ENCODE assay signal across 13 mouse cellular contexts in the genomic region with DNA sequence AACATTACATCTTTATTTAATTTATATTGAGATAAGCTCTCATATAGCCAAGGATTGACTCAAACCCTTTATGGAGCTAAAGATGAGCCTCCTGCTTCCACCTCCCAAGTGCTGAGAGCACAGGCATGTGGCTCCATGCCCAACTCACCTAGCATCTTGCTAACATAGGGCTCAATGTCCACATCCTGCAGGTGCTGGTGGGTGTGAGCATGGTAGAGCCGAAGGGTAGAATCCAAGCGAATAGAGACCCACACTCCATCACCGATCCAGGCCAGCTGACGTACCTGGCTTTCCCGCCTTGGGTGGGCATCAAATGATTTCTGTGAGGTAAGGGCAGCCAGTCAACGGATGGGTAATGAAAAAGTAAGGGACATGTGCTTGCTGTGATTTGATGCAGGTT.
"Had no signal": no experiment of that assay in that cellular context is flagged by ENCODE, and none has a peak within 500 bp of the region (broad histone marks: within the 10 kb centered on the region; RNA-seq: fewer than 3 reads in every experiment).

No protein-coding gene starts in this region.

- DNase-seq: kidney, postnatal 36 days; lung, adult 18-20 months; lung, postnatal 10 days; lung, postnatal 36 days; thymus, adult 18-20 months; thymus, postnatal 14 days; thymus, postnatal 4 days had no signal

- H3K9me3 ChIP-seq: liver, embryonic 15.5 days; lung, embryonic 15.5 days; megakaryocyte, embryonic 14.5 days; midbrain, embryonic 10.5 days; midbrain, embryonic 13.5 days had no signal

- H3K27me3 ChIP-seq: liver, embryonic 15.5 days; lung, embryonic 15.5 days; megakaryocyte, embryonic 14.5 days; midbrain, embryonic 13.5 days had no signal

- H3K4me3 ChIP-seq: liver, embryonic 15.5 days; lung, embryonic 15.5 days; megakaryocyte, embryonic 14.5 days; midbrain, embryonic 10.5 days; midbrain, embryonic 13.5 days had no signal

- H3K27ac ChIP-seq: kidney, postnatal 0 days; lung, embryonic 15.5 days; midbrain, embryonic 10.5 days; midbrain, embryonic 13.5 days had no signal
